Mouse (Mus musculus) thymus, postnatal 4 days (tissue): ENCODE measurements around the gene Sgk1.

Experiments
- DNase-seq: peaks from one replicate; pipeline ENCODE4 v3.0.0; 2021

Sgk1 gene

DNA sequence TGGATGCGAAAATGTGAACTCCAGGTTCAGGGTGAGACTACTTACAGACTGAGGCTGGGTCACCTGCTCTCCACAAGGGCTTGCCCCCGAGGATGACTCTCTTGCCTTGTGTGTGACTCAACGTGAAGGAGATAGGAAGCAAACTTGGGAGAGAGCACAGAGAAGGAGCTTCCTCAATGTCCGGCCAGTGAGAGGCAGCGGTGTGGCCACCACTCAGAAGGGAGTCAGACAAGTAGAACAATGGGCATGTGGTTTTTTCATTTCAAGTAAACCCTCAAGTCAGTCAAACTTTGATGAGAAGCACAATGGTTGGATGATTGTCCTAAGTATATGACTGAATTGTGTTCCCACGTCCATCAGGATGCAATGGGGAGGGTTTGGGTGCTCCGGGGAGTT is 36.8 kb downstream of the Sgk1 start:
- DNase-seq, result no peak

GRCm38 (mm10) chr10:21920611-21921010 is 38.6 kb downstream of the Sgk1 start:
- no peak for DNase-seq

- no peak for DNase-seq
Observed at GRCm38 (mm10) chr10:21922716-21923350, 40.8 kb downstream of the Sgk1 start.

GRCm38 (mm10) chr10:21923495-21923952 is 41.5 kb downstream of the Sgk1 start:
- no peak for DNase-seq

- no peak for DNase-seq
Observed at GRCm38 (mm10) chr10:21924051-21924720, 42.2 kb downstream of the Sgk1 start.

DNA sequence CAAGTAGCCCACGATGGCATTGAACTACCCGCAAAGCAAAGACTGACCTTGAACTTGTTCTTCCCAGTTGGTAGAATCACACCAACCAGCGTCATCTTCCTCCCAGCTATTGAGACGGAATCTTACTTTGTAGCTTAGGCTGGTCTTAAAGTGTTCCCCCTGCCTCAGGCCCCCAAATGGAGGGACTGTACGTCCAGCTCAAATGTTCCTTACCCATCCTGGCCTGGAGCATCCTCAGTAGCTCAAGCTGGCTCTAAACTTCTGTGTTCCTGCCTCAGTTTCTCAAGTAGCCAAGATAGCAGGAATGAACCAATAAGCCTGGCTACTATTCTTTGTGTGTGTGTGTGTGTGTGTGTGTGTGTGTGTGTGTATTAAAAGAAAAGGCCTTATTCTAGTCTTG is 45.0 kb downstream of the Sgk1 start:
- no peak for DNase-seq

- no peak for DNase-seq
Observed at GRCm38 (mm10) chr10:21930781-21931380, 48.9 kb downstream of the Sgk1 start.

DNA sequence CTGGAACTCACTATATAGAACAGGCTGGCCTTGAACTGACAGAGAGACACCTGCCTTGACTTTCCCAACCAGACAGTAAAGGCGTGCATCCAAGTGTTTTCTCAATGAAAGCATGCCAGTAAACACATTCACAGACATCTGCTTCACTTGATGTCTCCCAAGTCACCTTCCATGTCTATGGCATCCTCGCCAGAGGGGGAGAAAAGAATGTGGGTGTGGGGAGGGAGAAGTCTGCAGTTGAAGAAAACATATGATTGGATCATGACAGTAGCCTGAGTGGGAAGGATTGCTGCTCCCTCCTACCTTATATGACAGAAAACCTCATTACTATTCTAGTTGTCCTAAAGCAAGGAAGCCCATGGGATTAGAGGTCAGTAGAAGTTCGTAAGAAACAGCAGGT is 50.8 kb downstream of the Sgk1 start:
- DNase-seq, result no peak

DNA sequence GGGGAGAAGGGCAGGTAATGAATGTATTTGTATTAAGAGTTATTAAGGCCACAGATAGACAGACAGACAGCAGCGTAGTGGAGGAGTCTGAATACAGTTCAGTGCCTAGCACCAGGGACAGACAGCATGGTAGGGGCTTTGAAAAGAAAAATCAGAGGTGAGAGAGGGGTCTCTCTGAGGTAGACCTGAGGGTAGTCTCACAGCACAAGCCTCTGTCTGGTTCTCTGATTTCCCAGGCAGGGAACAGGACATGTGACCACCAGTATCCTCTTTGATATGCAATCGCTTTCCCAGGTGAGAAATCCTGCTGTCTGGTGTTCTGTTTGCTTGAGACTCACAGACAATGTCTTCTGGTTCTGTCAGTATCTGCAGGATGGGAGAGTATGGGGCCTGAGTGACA is 52.8 kb downstream of the Sgk1 start:
- no peak for DNase-seq

DNA sequence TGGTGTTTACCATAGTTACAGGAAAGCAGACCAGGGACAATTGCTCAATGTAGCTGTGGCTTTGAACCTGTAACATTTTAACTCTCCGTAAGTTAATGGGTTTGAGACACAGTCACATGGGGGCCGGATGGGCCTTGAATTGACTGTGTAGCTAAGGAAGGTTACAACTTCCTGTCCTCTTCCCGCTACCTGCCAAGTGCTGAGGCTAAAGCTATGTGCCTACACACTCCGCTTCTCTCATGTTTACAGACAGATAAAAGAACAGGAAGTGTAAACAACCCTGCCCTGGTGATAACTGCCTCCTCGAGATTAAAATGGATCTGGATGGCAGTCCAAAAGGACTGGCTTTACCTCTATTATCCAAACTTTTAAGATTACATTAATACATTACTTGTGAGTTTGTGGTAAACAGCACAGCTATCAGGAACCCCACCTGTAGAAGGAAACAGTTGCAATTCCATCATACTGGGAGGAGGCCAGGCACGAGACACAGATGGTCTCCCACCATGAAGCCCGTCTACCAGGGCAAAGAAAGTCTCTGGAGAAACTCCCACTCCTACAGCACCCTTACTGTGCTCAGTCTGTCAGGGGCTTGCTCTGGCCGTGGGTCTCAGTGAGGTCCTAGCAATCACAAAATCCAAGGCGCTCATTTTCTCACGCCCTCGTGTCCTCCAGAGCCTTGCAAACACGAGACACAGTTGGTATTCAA is 54.7 kb downstream of the Sgk1 start:
- no peak for DNase-seq

- no peak for DNase-seq
Observed at GRCm38 (mm10) chr10:21937222-21937605, 55.2 kb downstream of the Sgk1 start.

GRCm38 (mm10) chr10:21938166-21938565 is 56.2 kb downstream of the Sgk1 start:
- no peak for DNase-seq

DNA sequence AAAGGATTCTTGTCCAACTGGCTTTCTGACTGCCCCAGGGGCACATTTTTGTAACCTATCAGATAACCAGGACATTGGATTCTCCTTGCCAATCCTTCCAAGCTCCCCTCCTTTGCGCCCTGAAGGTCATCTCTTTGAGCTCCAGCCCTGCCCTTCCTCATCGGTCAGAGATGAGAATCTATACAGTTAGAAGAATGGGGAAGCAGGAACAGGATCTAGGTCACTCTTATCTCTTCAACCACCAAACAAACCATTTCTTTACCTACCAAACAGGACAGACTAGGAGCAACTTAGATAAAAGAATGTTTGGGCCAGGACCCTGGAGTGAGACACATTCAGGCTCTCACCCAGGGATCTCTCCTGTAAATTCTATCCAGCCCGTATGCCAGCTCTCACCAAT is 59.3 kb downstream of the Sgk1 start:
- DNase-seq, result no peak

DNA sequence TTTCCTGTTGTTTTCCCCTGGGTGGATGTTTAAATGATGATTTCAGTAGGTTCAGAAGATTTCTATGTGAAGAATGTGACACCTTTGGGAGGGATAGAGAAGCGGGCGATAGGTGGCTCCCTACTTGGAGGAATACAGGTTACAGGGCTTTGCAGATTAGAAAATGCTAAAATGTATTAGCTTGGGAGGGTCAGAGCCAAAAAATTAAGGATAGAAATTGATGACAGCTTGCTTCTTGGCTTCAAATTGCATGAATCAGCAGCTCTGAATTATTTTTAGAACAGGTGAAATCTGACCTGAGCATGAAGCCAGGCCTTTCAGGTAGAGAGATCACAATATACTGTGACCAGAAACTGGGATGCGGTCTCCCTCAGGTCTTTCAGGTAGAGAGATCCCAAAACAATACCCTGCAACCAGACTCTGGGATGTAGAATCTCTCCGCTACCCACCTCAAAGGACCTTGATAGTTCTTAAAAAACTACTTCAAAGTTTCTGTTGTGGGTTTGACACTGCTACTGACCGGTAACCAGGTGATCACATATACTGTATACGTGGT is 61.2 kb downstream of the Sgk1 start:
- no peak for DNase-seq

- no peak for DNase-seq
Observed at GRCm38 (mm10) chr10:21945195-21945594, 63.2 kb downstream of the Sgk1 start.

GRCm38 (mm10) chr10:21946751-21947351 is 64.9 kb downstream of the Sgk1 start:
- DNase-seq, result no peak

DNA sequence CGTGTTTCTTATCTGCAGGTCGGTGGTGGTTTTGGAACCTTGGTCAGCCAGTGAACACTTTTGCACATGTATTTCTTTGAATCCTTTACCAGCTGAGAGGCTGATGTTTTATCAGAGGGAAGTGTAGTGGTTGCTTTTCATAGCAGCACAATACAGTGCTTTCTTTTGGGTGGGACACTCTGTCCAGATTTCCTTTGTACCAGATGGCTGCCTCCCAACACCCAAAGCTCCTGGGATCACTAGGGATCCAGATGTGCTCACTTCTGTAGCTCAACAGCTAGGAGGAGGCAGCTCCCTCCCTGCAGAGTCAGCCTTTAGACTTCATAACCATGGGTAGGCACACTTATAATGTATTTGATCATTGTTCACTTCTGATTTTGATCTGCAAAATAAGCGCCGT is 70.5 kb downstream of the Sgk1 start:
- no peak for DNase-seq

GRCm38 (mm10) chr10:21961111-21961510 is 79.1 kb downstream of the Sgk1 start:
- DNase-seq, result no peak

DNA sequence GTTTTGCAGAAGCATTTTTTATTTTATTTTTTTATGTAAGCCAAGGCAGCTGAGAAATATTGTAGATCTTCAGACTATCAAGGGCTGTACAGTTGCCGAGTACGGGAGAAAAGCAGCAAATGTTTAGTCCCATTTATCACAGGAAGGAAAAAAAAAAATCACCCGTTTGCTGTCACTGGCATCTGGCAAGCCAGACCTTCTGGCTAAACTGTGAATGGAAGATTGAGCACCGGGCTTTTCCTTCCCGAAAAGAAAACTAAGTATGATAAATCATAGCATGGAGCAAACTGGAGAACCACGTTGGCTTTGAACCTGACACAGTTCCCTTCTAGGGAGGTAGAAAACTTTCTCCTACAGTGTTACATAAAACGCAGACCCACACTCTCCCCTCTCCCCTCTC is 81.0 kb downstream of the Sgk1 start:
- DNase-seq, result no peak

GRCm38 (mm10) chr10:21973676-21974075 is 91.7 kb downstream of the Sgk1 start:
- no peak for DNase-seq

DNA sequence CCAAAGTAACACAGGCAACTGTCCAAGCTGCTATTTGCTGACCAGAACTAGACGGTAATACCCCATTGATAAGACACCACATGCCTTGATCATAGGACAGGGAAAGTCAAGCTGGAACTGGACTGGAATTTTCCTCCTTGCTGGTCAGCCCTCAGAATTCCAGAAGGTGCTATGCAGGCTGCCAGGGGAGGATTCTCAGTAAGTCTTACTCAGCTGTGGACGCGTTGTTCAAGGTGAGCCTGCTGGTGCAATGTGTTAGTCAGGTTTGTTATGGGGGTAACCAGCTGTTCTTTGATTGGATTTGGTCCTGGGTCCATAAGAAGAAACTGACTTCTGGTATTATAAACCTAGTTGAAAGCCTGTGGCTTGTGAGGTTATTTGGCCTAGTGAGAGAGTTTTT is 92.8 kb downstream of the Sgk1 start:
- DNase-seq, result no peak

- DNase-seq, result peak; percentile 50
Observed at GRCm38 (mm10) chr10:21975384-21975783, 93.4 kb downstream of the Sgk1 start.

DNA sequence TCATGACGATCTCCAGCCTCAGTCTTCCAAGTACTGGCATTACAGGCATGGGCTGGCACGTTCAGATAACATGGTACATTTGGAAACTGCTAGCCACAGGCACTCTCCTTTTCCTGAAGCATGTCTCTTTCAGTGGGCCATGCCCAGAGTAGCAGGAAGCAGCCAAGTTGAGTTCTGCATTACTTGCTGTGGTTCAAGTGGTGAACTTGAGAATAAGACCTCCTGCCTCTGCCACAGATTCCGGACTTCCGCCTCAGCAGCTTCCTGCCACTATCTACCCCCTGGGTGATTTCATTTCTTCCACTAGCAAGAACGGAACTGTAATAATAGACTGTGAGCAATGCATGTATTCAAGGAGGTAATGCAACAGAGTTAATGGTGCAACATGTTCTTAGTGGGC is 94.3 kb downstream of the Sgk1 start:
- DNase-seq, result peak; percentile 32
